Mouse (Mus musculus): Measurements from ENCODE around the gene Dhx58. TPM values are rescaled to one million over a fixed set of nuclear protein-coding genes. Genes with fewer than 3 reads are reported as not detected.

Gene Dhx58
- polyA plus RNA-seq, 1 experiment, result 32.0 TPM

DNA sequence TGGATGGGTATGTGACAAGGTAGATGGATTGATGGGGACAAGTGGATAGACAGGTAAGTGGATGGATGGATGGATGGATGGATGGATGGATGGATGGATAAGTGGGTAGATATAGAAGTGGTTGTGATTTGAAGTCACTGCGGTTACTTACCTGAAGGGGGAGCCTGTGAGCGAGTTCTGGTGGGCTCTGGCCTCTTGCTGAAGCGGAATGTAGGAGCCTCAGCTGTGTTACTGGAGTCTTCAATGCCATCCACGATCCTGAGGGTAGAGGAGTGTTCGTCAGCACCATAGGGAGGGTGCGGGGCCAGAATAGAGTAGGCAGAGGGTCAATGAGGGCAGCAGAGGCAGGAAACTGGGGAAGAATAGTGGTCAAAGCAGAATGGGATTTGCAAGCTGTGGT, 41.0 kb upstream of the Dhx58 start:
- TF ChIP-seq CTCF (IDR thresholded peaks at IDR 0.05; ENCODE audit: control insufficient read depth, insufficient read depth, insufficient replicate concordance, low read depth, low read length) (peak; percentile 60; the same call in 1 of the 2 replicates), POLR2A (IDR thresholded peaks at IDR 0.05; ENCODE audit: control insufficient read depth, low read depth, low read length) (no peak)
- H3K36me3 ChIP-seq (ENCODE audit: control insufficient read depth, insufficient read depth, low read length), result no peaks in the 10 kb centered on the region

GRCm38 (mm10) chr11:100741348-100741747, 37.3 kb upstream of the Dhx58 start:
- Histone ChIP-seq H3K27ac (ENCODE audit: control insufficient read depth, insufficient read depth, low read depth, low read length) (no peak overlapping the region), H3K36me3 (ENCODE audit: control insufficient read depth, insufficient read depth, low read length) (no peaks in the 10 kb centered on the region), H3K4me1 (ENCODE audit: control insufficient read depth, insufficient read depth, low read length) (peaks cover 13% of the 10 kb centered on the region), H3K27me3 (ENCODE audit: control insufficient read depth, insufficient read depth, low read length) (no peaks in the 10 kb centered on the region), H3K4me3 (ENCODE audit: control insufficient read depth, low read depth, low read length) (no peak overlapping the region)
- no peak for TF ChIP-seq POLR2A (IDR thresholded peaks at IDR 0.05; ENCODE audit: control insufficient read depth, low read depth, low read length)
- no peak for TF ChIP-seq CTCF (IDR thresholded peaks at IDR 0.05; ENCODE audit: control insufficient read depth, insufficient read depth, insufficient replicate concordance, low read depth, low read length)

More for the DNA sequence above, 41.0 kb upstream of the Dhx58 start:
- Histone ChIP-seq H3K27me3 (ENCODE audit: control insufficient read depth, insufficient read depth, low read length) (no peaks in the 10 kb centered on the region), H3K27ac (ENCODE audit: control insufficient read depth, insufficient read depth, low read depth, low read length) (no peak overlapping the region), H3K4me3 (ENCODE audit: control insufficient read depth, low read depth, low read length) (no peak overlapping the region), H3K4me1 (ENCODE audit: control insufficient read depth, insufficient read depth, low read length) (peaks cover 10% of the 10 kb centered on the region)

GRCm38 (mm10) chr11:100738749-100739148, 34.7 kb upstream of the Dhx58 start:
- H3K4me1 ChIP-seq (ENCODE audit: control insufficient read depth, insufficient read depth, low read length), result peaks cover 16% of the 10 kb centered on the region

DNA sequence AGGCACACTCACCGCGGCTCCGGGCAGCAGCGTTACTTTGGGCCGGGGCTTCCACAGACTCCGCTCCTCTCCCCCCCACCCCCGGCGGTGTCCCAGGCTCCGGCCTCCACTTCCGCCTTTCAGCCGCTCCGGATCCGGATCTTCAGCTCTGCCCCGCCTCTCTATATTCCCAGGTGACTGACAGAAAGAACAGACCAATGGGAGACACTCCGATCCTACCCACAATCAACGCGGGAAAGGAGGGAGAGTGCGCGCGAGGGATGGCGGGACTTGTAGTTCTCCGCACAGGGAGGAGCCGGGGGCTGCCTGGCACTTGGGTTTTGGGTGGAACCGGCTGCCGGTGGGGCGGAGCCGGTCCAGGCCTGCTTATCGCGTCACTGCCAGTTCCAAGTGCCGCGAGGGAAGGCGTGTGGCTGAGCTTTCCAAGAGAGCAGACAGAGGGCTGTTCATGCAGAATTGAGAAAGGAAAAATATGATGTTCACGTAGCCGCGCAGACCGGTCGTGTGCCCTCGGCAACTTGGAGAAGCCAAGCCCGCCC, 34.1 kb upstream of the Dhx58 start, which contains the start of gene Rab5c:
Rab5c (minus strand) TSS at position 150 of the 539 bp plus-strand sequence.
- H3K4me1 ChIP-seq (ENCODE audit: control insufficient read depth, insufficient read depth, low read length), result peaks cover 16% of the 10 kb centered on the region
- no peaks in the 10 kb centered on the region; the same call in 1 of the 2 replicates for H3K36me3 ChIP-seq (ENCODE audit: control insufficient read depth, insufficient read depth, low read length)
- H3K27ac ChIP-seq (ENCODE audit: control insufficient read depth, insufficient read depth, low read depth, low read length), result peak within 1 kb of the TSS; percentile 62
- no peaks in the 10 kb centered on the region for H3K27me3 ChIP-seq (ENCODE audit: control insufficient read depth, insufficient read depth, low read length)
- TF ChIP-seq CTCF (IDR thresholded peaks at IDR 0.05; ENCODE audit: control insufficient read depth, insufficient read depth, insufficient replicate concordance, low read depth, low read length) (no peak), POLR2A (IDR thresholded peaks at IDR 0.05; ENCODE audit: control insufficient read depth, low read depth, low read length) (peak; percentile 26)
- H3K4me3 ChIP-seq (ENCODE audit: control insufficient read depth, low read depth, low read length), result peak within 1 kb of the TSS; percentile 86

More at GRCm38 (mm10) chr11:100738749-100739148, 34.7 kb upstream of the Dhx58 start:
- Histone ChIP-seq H3K27me3 (ENCODE audit: control insufficient read depth, insufficient read depth, low read length) (no peaks in the 10 kb centered on the region), H3K27ac (ENCODE audit: control insufficient read depth, insufficient read depth, low read depth, low read length) (no peak overlapping the region), H3K4me3 (ENCODE audit: control insufficient read depth, low read depth, low read length) (no peak overlapping the region), H3K36me3 (ENCODE audit: control insufficient read depth, insufficient read depth, low read length) (no peaks in the 10 kb centered on the region)
- TF ChIP-seq CTCF (IDR thresholded peaks at IDR 0.05; ENCODE audit: control insufficient read depth, insufficient read depth, insufficient replicate concordance, low read depth, low read length) (no peak), POLR2A (IDR thresholded peaks at IDR 0.05; ENCODE audit: control insufficient read depth, low read depth, low read length) (no peak)

DNA sequence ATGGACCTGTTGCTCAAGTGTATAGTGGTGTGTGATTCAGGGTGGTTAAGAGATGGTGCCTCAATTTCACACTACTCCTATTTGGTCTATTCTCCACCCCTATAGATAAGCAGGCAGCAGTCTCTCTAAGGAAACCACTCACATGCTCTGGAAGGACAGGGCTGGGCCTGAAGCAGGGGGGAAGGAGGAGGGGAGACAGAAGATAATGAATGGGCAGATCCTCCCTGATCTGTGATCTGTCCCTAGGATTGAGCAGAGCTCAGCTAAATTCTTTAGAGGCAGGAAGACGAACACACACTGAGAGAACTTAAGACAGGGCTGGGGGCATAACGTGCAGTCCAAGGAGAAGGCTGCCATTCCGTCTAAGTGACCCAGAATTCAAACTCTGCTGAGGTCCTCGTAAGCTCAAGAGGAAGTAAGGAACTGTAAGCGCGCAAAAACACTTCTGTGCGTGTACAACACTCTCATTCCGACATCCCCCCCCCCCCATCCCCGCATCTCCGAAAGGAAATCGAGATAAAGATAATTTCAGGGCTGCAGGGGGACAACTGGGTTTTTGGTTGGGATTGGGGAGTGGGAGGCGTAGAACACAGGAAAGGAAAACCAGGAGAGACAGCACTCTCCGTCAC, 33.1 kb upstream of the Dhx58 start:
- no peaks in the 10 kb centered on the region for H3K27me3 ChIP-seq (ENCODE audit: control insufficient read depth, insufficient read depth, low read length)
- peak overlapping the region; percentile 86 for H3K4me3 ChIP-seq (ENCODE audit: control insufficient read depth, low read depth, low read length)
- no peaks in the 10 kb centered on the region; the same call in 1 of the 2 replicates for H3K36me3 ChIP-seq (ENCODE audit: control insufficient read depth, insufficient read depth, low read length)
- TF ChIP-seq CTCF (IDR thresholded peaks at IDR 0.05; ENCODE audit: control insufficient read depth, insufficient read depth, insufficient replicate concordance, low read depth, low read length), result no peak
- TF ChIP-seq POLR2A (IDR thresholded peaks at IDR 0.05; ENCODE audit: control insufficient read depth, low read depth, low read length), result no peak
- peaks cover 16% of the 10 kb centered on the region for H3K4me1 ChIP-seq (ENCODE audit: control insufficient read depth, insufficient read depth, low read length)
- H3K27ac ChIP-seq (ENCODE audit: control insufficient read depth, insufficient read depth, low read depth, low read length), result peak overlapping the region; percentile 62

DNA sequence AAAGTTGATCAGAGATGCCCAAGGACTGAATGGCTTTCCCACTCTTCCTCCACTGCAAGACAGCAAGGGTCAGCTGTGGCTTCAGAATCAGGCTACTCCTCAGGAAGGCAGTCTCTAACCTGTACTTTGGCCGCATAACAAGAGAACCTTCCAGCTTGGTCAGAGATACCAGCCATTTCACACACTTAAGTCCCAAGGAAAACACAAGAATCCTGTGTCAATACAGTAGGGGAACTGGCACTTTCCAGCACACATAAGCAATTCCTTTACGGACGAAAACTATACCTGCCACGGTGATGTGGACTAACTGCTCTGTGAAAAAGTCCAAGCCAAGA, 32.6 kb upstream of the Dhx58 start:
- Histone ChIP-seq H3K27ac (ENCODE audit: control insufficient read depth, insufficient read depth, low read depth, low read length) (no peak overlapping the region), H3K4me3 (ENCODE audit: control insufficient read depth, low read depth, low read length) (peak overlapping the region; percentile 86; the same call in 1 of the 2 replicates), H3K27me3 (ENCODE audit: control insufficient read depth, insufficient read depth, low read length) (no peaks in the 10 kb centered on the region), H3K36me3 (ENCODE audit: control insufficient read depth, insufficient read depth, low read length) (no peaks in the 10 kb centered on the region; the same call in 1 of the 2 replicates), H3K4me1 (ENCODE audit: control insufficient read depth, insufficient read depth, low read length) (peaks cover 16% of the 10 kb centered on the region)
- no peak for TF ChIP-seq CTCF (IDR thresholded peaks at IDR 0.05; ENCODE audit: control insufficient read depth, insufficient read depth, insufficient replicate concordance, low read depth, low read length)
- TF ChIP-seq POLR2A (IDR thresholded peaks at IDR 0.05; ENCODE audit: control insufficient read depth, low read depth, low read length), result no peak

DNA sequence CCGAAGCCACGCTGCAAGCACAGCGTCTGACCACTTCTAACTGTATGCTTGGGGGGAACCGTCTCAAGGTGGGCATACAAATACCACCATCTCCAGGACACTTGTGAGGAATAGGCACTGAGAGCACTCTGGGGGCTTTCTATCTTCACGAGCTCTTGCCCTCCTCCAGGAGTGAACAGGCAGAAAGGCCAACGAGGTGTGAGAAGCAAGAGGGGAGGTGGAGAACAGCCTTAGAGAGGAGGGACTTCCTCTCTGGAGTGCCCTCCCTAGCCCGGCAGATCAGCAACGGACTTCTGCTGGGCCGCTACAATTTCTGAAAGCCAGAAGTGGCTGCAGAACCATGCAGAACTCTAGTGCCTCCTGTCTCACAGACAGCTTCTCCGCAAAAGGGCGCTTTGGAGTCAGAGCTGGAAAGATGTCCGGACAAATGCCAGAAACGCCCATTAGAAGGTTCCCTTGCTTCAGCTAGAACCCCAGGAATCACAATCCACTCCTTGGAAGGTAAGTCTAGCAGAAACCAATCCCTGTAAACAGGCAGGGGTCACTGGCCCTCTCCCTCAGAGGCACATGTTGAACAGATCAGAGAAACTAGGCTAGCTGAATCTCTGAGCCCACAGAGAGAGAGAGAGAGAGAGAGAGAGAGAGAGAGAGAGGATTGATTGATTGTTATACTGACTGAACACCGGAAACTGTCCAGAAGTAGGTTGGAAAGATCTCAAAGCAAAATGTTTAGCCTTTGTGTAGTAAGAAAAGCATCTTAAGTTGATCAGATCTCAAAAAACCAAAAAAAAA, 32.1 kb upstream of the Dhx58 start:
- Histone ChIP-seq H3K36me3 (ENCODE audit: control insufficient read depth, insufficient read depth, low read length) (no peaks in the 10 kb centered on the region; the same call in 1 of the 2 replicates), H3K4me3 (ENCODE audit: control insufficient read depth, low read depth, low read length) (no peak overlapping the region), H3K27me3 (ENCODE audit: control insufficient read depth, insufficient read depth, low read length) (no peaks in the 10 kb centered on the region), H3K4me1 (ENCODE audit: control insufficient read depth, insufficient read depth, low read length) (peaks cover 16% of the 10 kb centered on the region), H3K27ac (ENCODE audit: control insufficient read depth, insufficient read depth, low read depth, low read length) (no peak overlapping the region)
- TF ChIP-seq POLR2A (IDR thresholded peaks at IDR 0.05; ENCODE audit: control insufficient read depth, low read depth, low read length) (no peak), CTCF (IDR thresholded peaks at IDR 0.05; ENCODE audit: control insufficient read depth, insufficient read depth, insufficient replicate concordance, low read depth, low read length) (no peak)

Data from testis, adult 2 months (tissue).